ENCODE assay signal across 8 mouse cellular contexts in genomic region chr1:185684638-185685037, GRCm38 (mm10).
DNase-seq lines count a peak whose midpoint lies in the region; ATAC-seq lines count a peak whose summit lies in the region.
"Had no signal": no experiment of that assay in that cellular context is flagged by ENCODE, and none has a peak within 500 bp of the region (broad histone marks: within the 10 kb centered on the region; RNA-seq: fewer than 3 reads in every experiment).

No protein-coding gene starts in this region.

- no peaks in the 10 kb centered on the region for H3K4me1 ChIP-seq in forebrain, embryonic 16.5 days (replicated peaks; ENCODE audit: control insufficient read depth, insufficient read depth, low read length)

- no peak overlapping the region for H3K9ac ChIP-seq in forebrain, embryonic 16.5 days (replicated peaks; ENCODE audit: low read depth, low read length)
- H3K9ac ChIP-seq: embryonic facial prominence, embryonic 15.5 days had no signal

- H3K36me3 ChIP-seq in forebrain, embryonic 16.5 days (ENCODE audit: control insufficient read depth, insufficient read depth), result no peaks in the 10 kb centered on the region
- H3K36me3 ChIP-seq: embryonic facial prominence, embryonic 15.5 days had no signal

- peak; percentile 37 for DNase-seq in layer of hippocampus, adult 11-12 months (ENCODE audit: low spot score)
- no peak for DNase-seq in layer of hippocampus, adult 9-11 months
- DNase-seq in ES-CJ7 (ENCODE audit: low read depth, low spot score), result peak; percentile 48
- peak; percentile 55 for DNase-seq in ZHBTc4 (ENCODE audit: low read depth, low spot score)
- peak; percentile 48 for DNase-seq in kidney, postnatal 10 days
- DNase-seq in testis, postnatal 10 days (ENCODE audit: low spot score), result peak; percentile 57

- no peak for ATAC-seq in forebrain, embryonic 16.5 days

- H3K27me3 ChIP-seq in forebrain, embryonic 16.5 days (replicated peaks; ENCODE audit: control insufficient read depth, insufficient read depth, low read length), result no peaks in the 10 kb centered on the region
- H3K27me3 ChIP-seq: embryonic facial prominence, embryonic 15.5 days had no signal

- no peaks in the 10 kb centered on the region for H3K9me3 ChIP-seq in forebrain, embryonic 16.5 days (ENCODE audit: control insufficient read depth, low read length)
- H3K9me3 ChIP-seq: embryonic facial prominence, embryonic 15.5 days had no signal

- H3K4me3 ChIP-seq in forebrain, embryonic 16.5 days (replicated peaks; ENCODE audit: low read length), result no peak overlapping the region
- H3K4me3 ChIP-seq: embryonic facial prominence, embryonic 15.5 days had no signal

- 74% methylated on average over 9 of the region's 9 CpGs for WGBS in forebrain, embryonic 16.5 days

- no peak overlapping the region for H3K27ac ChIP-seq in forebrain, embryonic 16.5 days (ENCODE audit: low read length)
- H3K27ac ChIP-seq: embryonic facial prominence, embryonic 15.5 days had no signal

- H3K4me2 ChIP-seq in forebrain, embryonic 16.5 days (ENCODE audit: low read length), result no peak overlapping the region
- H3K4me2 ChIP-seq: embryonic facial prominence, embryonic 15.5 days had no signal
